19 mouse cellular contexts compared by ENCODE assay signal in genomic region chr10:79821731-79822130, GRCm38 (mm10). TPM values are rescaled to one million over a fixed set of nuclear protein-coding genes. Genes with fewer than 3 reads are reported as not detected.
A peak's percentile ranks its signal among the peaks of the same experiment; 100 is the strongest.
DNase-seq lines count a peak whose midpoint lies in the region; ATAC-seq and TF ChIP-seq lines count a peak whose summit lies in the region.
"Had no signal": no experiment of that assay in that cellular context is flagged by ENCODE, and none has a peak within 500 bp of the region (broad histone marks: within the 10 kb centered on the region; RNA-seq: fewer than 3 reads in every experiment).

No protein-coding gene starts in this region.

- H3K27me3 ChIP-seq in kidney, adult 2 months (replicated peaks; ENCODE audit: control insufficient read depth, insufficient read depth, low read length) = no peaks in the 10 kb centered on the region
- no peaks in the 10 kb centered on the region for H3K27me3 ChIP-seq in midbrain, postnatal 0 days (ENCODE audit: insufficient read depth, low read length)
- no peaks in the 10 kb centered on the region for H3K27me3 ChIP-seq in midbrain, embryonic 11.5 days (ENCODE audit: control insufficient read depth, insufficient read depth, low read length)
- no peaks in the 10 kb centered on the region for H3K27me3 ChIP-seq in intestine, embryonic 15.5 days (replicated peaks)
- no peaks in the 10 kb centered on the region for H3K27me3 ChIP-seq in liver, embryonic 12.5 days (replicated peaks)
- H3K27me3 ChIP-seq: heart, embryonic 15.5 days had no signal

- H3K36me3 ChIP-seq in kidney, adult 2 months (ENCODE audit: control insufficient read depth, insufficient read depth, low read length) = no peaks in the 10 kb centered on the region; the same call in 1 of the 2 replicates
- peaks cover 27% of the 10 kb centered on the region for H3K36me3 ChIP-seq in midbrain, postnatal 0 days (ENCODE audit: insufficient read depth, low read length)
- H3K36me3 ChIP-seq in midbrain, embryonic 11.5 days (ENCODE audit: control insufficient read depth, insufficient read depth, low read length) = peaks cover 10% of the 10 kb centered on the region
- H3K36me3 ChIP-seq in intestine, embryonic 15.5 days = peaks cover 8% of the 10 kb centered on the region; the same call in 1 of the 2 replicates
- H3K36me3 ChIP-seq in liver, embryonic 12.5 days = peaks cover 5% of the 10 kb centered on the region; the same call in 1 of the 2 replicates

- H3K4me1 ChIP-seq in kidney, adult 2 months (ENCODE audit: control insufficient read depth, insufficient read depth, low read length) = peaks cover 27% of the 10 kb centered on the region
- no peaks in the 10 kb centered on the region for H3K4me1 ChIP-seq in midbrain, postnatal 0 days (ENCODE audit: insufficient read depth, low read length)
- H3K4me1 ChIP-seq in midbrain, embryonic 11.5 days (ENCODE audit: control insufficient read depth, insufficient read depth, low read length) = no peaks in the 10 kb centered on the region
- H3K4me1 ChIP-seq in intestine, embryonic 15.5 days (replicated peaks) = peaks cover 38% of the 10 kb centered on the region
- H3K4me1 ChIP-seq in liver, embryonic 12.5 days = peaks cover 29% of the 10 kb centered on the region

- no peak overlapping the region for H3K4me3 ChIP-seq in kidney, adult 2 months (ENCODE audit: insufficient read depth, low read depth, low read length)
- H3K4me3 ChIP-seq in midbrain, postnatal 0 days (ENCODE audit: low read depth, low read length) = no peak overlapping the region
- no peak overlapping the region for H3K4me3 ChIP-seq in midbrain, embryonic 11.5 days (ENCODE audit: low read depth, low read length)
- peak overlapping the region; percentile 34 for H3K4me3 ChIP-seq in intestine, embryonic 15.5 days (replicated peaks)
- H3K4me3 ChIP-seq in liver, embryonic 12.5 days = no peak overlapping the region
- H3K4me3 ChIP-seq: heart, embryonic 15.5 days; layer of hippocampus, adult 2 months had no signal

- H3K9me3 ChIP-seq in midbrain, postnatal 0 days (ENCODE audit: low read length) = no peaks in the 10 kb centered on the region
- no peaks in the 10 kb centered on the region for H3K9me3 ChIP-seq in midbrain, embryonic 11.5 days (ENCODE audit: control insufficient read depth, low read length)
- no peaks in the 10 kb centered on the region for H3K9me3 ChIP-seq in intestine, embryonic 15.5 days
- no peaks in the 10 kb centered on the region for H3K9me3 ChIP-seq in liver, embryonic 12.5 days (replicated peaks)
- H3K9me3 ChIP-seq: heart, embryonic 15.5 days had no signal

- H3K9ac ChIP-seq in midbrain, postnatal 0 days (replicated peaks; ENCODE audit: low read length, poor library complexity, severe bottlenecking) = 0 out of 2 replicates have a peak overlapping the region, but pooled peaks have one; percentile 42
- no peak overlapping the region for H3K9ac ChIP-seq in midbrain, embryonic 11.5 days (ENCODE audit: low read length)
- H3K9ac ChIP-seq in intestine, embryonic 15.5 days = peak overlapping the region; percentile 57
- H3K9ac ChIP-seq in liver, embryonic 12.5 days = no peak overlapping the region
- H3K9ac ChIP-seq: heart, embryonic 15.5 days had no signal

- no peak for DNase-seq in kidney, adult 2 months
- no peak for DNase-seq in kidney, adult 9 months
- no peak for DNase-seq in midbrain, postnatal 0 days (ENCODE audit: low spot score)
- DNase-seq in midbrain, embryonic 11.5 days (ENCODE audit: low spot score, missing footprints) = no peak
- DNase-seq in cerebellum, postnatal 25 days = no peak
- DNase-seq: adrenal gland, postnatal 36 days; cerebellum, postnatal 14 days; gastrocnemius, postnatal 36 days; midbrain, embryonic 14.5 days; spleen, adult 18-20 months; thymus, adult 18-20 months had no signal

- no peak for ATAC-seq in midbrain, postnatal 0 days (ENCODE audit: low FRiP score)
- no peak for ATAC-seq in midbrain, embryonic 11.5 days (ENCODE audit: low FRiP score)
- ATAC-seq in intestine, embryonic 15.5 days = no peak
- no peak for ATAC-seq in liver, embryonic 12.5 days
- ATAC-seq: activated CD4-positive, CD25-positive, alpha-beta regulatory T cell, adult 4 months had no signal

- TF ChIP-seq POLR2A in kidney, adult 2 months (IDR thresholded peaks at IDR 0.05; ENCODE audit: low read depth, low read length) = no peak

- H3K27ac ChIP-seq in kidney, adult 2 months (ENCODE audit: insufficient read depth, low read depth, low read length) = peak overlapping the region; percentile 62; the same call in 1 of the 2 replicates
- no peak overlapping the region for H3K27ac ChIP-seq in midbrain, postnatal 0 days (ENCODE audit: low read depth, low read length)
- no peak overlapping the region for H3K27ac ChIP-seq in midbrain, embryonic 11.5 days (ENCODE audit: low read depth, low read length)
- peak overlapping the region; percentile 77 for H3K27ac ChIP-seq in intestine, embryonic 15.5 days
- H3K27ac ChIP-seq in liver, embryonic 12.5 days = no peak overlapping the region
- H3K27ac ChIP-seq: heart, embryonic 15.5 days; hindbrain, embryonic 14.5 days; layer of hippocampus, adult 2 months had no signal

- H3K4me2 ChIP-seq in midbrain, postnatal 0 days (ENCODE audit: low read depth, low read length, poor library complexity, severe bottlenecking) = no peak overlapping the region
- H3K4me2 ChIP-seq in midbrain, embryonic 11.5 days = no peak overlapping the region
- peak overlapping the region; percentile 56 for H3K4me2 ChIP-seq in intestine, embryonic 15.5 days (replicated peaks)
- H3K4me2 ChIP-seq in liver, embryonic 12.5 days = no peak overlapping the region
- H3K4me2 ChIP-seq: heart, embryonic 15.5 days; hindbrain, embryonic 14.5 days had no signal

- TF ChIP-seq CTCF in kidney, adult 2 months (conservative IDR thresholded peaks at IDR 0.05; ENCODE audit: insufficient read depth, insufficient read length, low read depth, low read length) = no peak
- TF ChIP-seq CTCF in midbrain, postnatal 0 days (IDR thresholded peaks at IDR 0.05) = no peak

- 72% methylated on average over 12 of the region's 12 CpGs for WGBS in kidney, adult 2 months
- 90% methylated on average over 12 of the region's 12 CpGs for WGBS in midbrain, postnatal 0 days
- 88% methylated on average over 12 of the region's 12 CpGs for WGBS in midbrain, embryonic 11.5 days
- 80% methylated on average over 12 of the region's 12 CpGs for WGBS in intestine, embryonic 15.5 days
- 76% methylated on average over 12 of the region's 12 CpGs for WGBS in liver, embryonic 12.5 days (ENCODE audit: insufficient replicate concordance)

RNA-seq across cellular contexts. Expression of gene Misp, which starts 0.9 kb away (rescaled TPM):
- polyA plus RNA-seq in kidney, adult 2 months (2012; rRNA removed) = 17.9 and 19.9 TPM in 2 replicates
- 0.24 TPM in 1 of 2 replicates, not detected in the other for total RNA-seq in midbrain, postnatal 0 days (2014; rRNA removed)
- 0.18 and 0.27 TPM in 2 replicates for polyA plus RNA-seq in midbrain, postnatal 0 days (2015; fragmentation: Nextera tagmentation; extraction: Ambion mirVana)
- polyA plus RNA-seq in midbrain, embryonic 11.5 days (2014; fragmentation: Nextera tagmentation; extraction: Ambion mirVana) = 0.41 TPM in 1 of 2 replicates, not detected in the other
- 141 and 154 TPM in 2 replicates for polyA plus RNA-seq in intestine, embryonic 15.5 days (2015; fragmentation: Nextera tagmentation; extraction: Ambion mirVana)
- polyA plus RNA-seq in liver, embryonic 12.5 days (2016; fragmentation: Nextera tagmentation; extraction: Ambion mirVana) = 0.49 and 0.54 TPM in 2 replicates
- total RNA-seq: gastrocnemius, postnatal 36 days had no signal
- polyA plus RNA-seq: activated CD4-positive, CD25-positive, alpha-beta regulatory T cell, adult 4 months had no signal

RNA-seq across cellular contexts. Expression of gene Palm, which starts 28.4 kb away (rescaled TPM):
- polyA plus RNA-seq in kidney, adult 2 months (2012; rRNA removed) = 110 and 121 TPM in 2 replicates
- total RNA-seq in midbrain, postnatal 0 days (2014; rRNA removed) = 161 and 165 TPM in 2 replicates
- 302 and 308 TPM in 2 replicates for polyA plus RNA-seq in midbrain, postnatal 0 days (2015; fragmentation: Nextera tagmentation; extraction: Ambion mirVana)
- polyA plus RNA-seq in midbrain, embryonic 11.5 days (2014; fragmentation: Nextera tagmentation; extraction: Ambion mirVana) = 109 and 129 TPM in 2 replicates
- 48.1 and 48.5 TPM in 2 replicates for polyA plus RNA-seq in intestine, embryonic 15.5 days (2015; fragmentation: Nextera tagmentation; extraction: Ambion mirVana)
- polyA plus RNA-seq in liver, embryonic 12.5 days (2016; fragmentation: Nextera tagmentation; extraction: Ambion mirVana) = 12.4 and 13.2 TPM in 2 replicates

RNA-seq across cellular contexts. Expression of gene Prss57, which starts 31.0 kb away (rescaled TPM):
- 0.03 and 0.08 TPM in 2 replicates for polyA plus RNA-seq in kidney, adult 2 months (2012; rRNA removed)
- 1.1 TPM in 1 of 2 replicates, not detected in the other for total RNA-seq in midbrain, postnatal 0 days (2014; rRNA removed)
- polyA plus RNA-seq in midbrain, postnatal 0 days (2015; fragmentation: Nextera tagmentation; extraction: Ambion mirVana) = 0.09 and 0.25 TPM in 2 replicates
- polyA plus RNA-seq in midbrain, embryonic 11.5 days (2014; fragmentation: Nextera tagmentation; extraction: Ambion mirVana) = 0.10 and 0.40 TPM in 2 replicates
- 0.09 TPM in 1 of 2 replicates, not detected in the other for polyA plus RNA-seq in intestine, embryonic 15.5 days (2015; fragmentation: Nextera tagmentation; extraction: Ambion mirVana)
- polyA plus RNA-seq in liver, embryonic 12.5 days (2016; fragmentation: Nextera tagmentation; extraction: Ambion mirVana) = 1.4 and 2.2 TPM in 2 replicates
- total RNA-seq: adrenal gland, postnatal 36 days; gastrocnemius, postnatal 36 days had no signal
- polyA plus RNA-seq: embryonic facial prominence, embryonic 11.5 days; neural tube, embryonic 11.5 days had no signal

RNA-seq across cellular contexts. Expression of gene Ptbp1, which starts 32.5 kb away (rescaled TPM):
- 184 and 198 TPM in 2 replicates for polyA plus RNA-seq in kidney, adult 2 months (2012; rRNA removed)
- 114 and 119 TPM in 2 replicates for total RNA-seq in midbrain, postnatal 0 days (2014; rRNA removed)
- polyA plus RNA-seq in midbrain, postnatal 0 days (2015; fragmentation: Nextera tagmentation; extraction: Ambion mirVana) = 46.2 and 49.7 TPM in 2 replicates
- 147 and 176 TPM in 2 replicates for polyA plus RNA-seq in midbrain, embryonic 11.5 days (2014; fragmentation: Nextera tagmentation; extraction: Ambion mirVana)
- polyA plus RNA-seq in intestine, embryonic 15.5 days (2015; fragmentation: Nextera tagmentation; extraction: Ambion mirVana) = 307 and 314 TPM in 2 replicates
- polyA plus RNA-seq in liver, embryonic 12.5 days (2016; fragmentation: Nextera tagmentation; extraction: Ambion mirVana) = 207 and 211 TPM in 2 replicates

RNA-seq across cellular contexts. Expression of gene Fstl3, which starts 44.7 kb away (rescaled TPM):
- 17.0 and 24.1 TPM in 2 replicates for polyA plus RNA-seq in kidney, adult 2 months (2012; rRNA removed)
- 3.3 and 3.4 TPM in 2 replicates for total RNA-seq in midbrain, postnatal 0 days (2014; rRNA removed)
- polyA plus RNA-seq in midbrain, postnatal 0 days (2015; fragmentation: Nextera tagmentation; extraction: Ambion mirVana) = 3.0 and 3.9 TPM in 2 replicates
- 0.60 and 1.2 TPM in 2 replicates for polyA plus RNA-seq in midbrain, embryonic 11.5 days (2014; fragmentation: Nextera tagmentation; extraction: Ambion mirVana)
- 14.0 and 16.1 TPM in 2 replicates for polyA plus RNA-seq in intestine, embryonic 15.5 days (2015; fragmentation: Nextera tagmentation; extraction: Ambion mirVana)
- 0.80 and 0.98 TPM in 2 replicates for polyA plus RNA-seq in liver, embryonic 12.5 days (2016; fragmentation: Nextera tagmentation; extraction: Ambion mirVana)

Comparison
In these comparisons a context has a peak if more than half of its experiments do, and no peak if none do; other contexts are left out.
1. H3K9ac ChIP-seq: peak in midbrain, postnatal 0 days (single experiment) and intestine, embryonic 15.5 days (single experiment); none in midbrain, embryonic 11.5 days (single experiment) and liver, embryonic 12.5 days (single experiment).
2. H3K27ac ChIP-seq: peak in kidney, adult 2 months (single experiment) and intestine, embryonic 15.5 days (single experiment); none in midbrain, postnatal 0 days (single experiment), midbrain, embryonic 11.5 days (single experiment) and liver, embryonic 12.5 days (single experiment).
3. RNA of gene Misp, which starts 0.9 kb away (polyA plus RNA-seq): 141 to 154 TPM in intestine, embryonic 15.5 days and 17.9 to 19.9 TPM in kidney, adult 2 months; 0.49 to 0.54 TPM in liver, embryonic 12.5 days, 0.41 TPM in midbrain, embryonic 11.5 days and 0.18 to 0.27 TPM in midbrain, postnatal 0 days; every median in the first group is over 10 times any median in the second.